Mouse (Mus musculus) left cerebral cortex, postnatal 4 days (tissue): ENCODE results near the gene Smad1. TPM values are rescaled to one million over a fixed set of nuclear protein-coding genes. Genes with fewer than 3 reads are reported as not detected.
"Not testable (repeated sequence)": the region's sequence is repeated elsewhere in the genome, so short reads cannot be mapped to it uniquely, and the experiment has no call there.

ENCODE experiments used
- DNase-seq: peaks from one replicate; pipeline ENCODE4 v3.0.0-alpha.2; 2022
- intact Hi-C: fragments of 180-260 bp; cut with DNase I; formaldehyde crosslinking; loops from one replicate; pipeline ENCODE4 v1.15.1; 2025
- total RNA-seq, 2 experiments: library from RNA; stranded (reverse); gene quantifications; 2 replicates each; pipeline ENCODE4 v1.2.3; 2021

Smad1 gene
- 10 to 100 TPM; 56.5 to 60.8 TPM for total RNA-seq

DNA sequence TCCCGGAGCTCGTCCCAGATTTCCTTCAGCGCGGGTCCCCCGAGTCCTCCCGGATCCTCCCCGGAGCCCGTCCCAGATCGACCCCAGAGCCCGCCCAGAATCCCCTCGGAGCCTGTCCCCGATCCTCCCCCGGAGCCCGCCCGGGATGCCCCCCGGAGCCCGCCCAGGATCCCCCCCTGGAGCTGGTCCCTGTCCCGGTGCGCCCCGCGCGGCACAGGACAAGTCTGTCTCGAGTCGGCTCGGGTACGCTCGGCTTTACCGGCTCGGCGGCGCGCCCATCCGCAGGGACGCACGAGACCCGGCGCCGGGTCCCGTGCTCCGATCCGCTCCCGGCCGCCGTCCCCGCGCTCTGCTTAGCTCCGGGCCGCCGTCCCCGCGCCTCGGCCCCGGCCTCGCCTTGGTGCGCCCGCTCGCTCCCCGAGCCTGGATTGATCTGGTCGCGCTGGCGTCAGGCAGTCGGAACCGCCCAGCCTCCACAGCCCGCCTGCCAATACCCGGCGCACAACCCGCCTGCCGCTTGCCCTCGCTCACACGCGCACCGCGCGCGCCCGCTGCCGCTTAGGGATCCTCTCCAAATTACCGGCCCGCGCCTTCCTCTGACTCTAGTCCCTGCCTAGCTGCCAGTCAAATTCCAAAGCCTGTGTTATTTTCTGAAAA lies at the start of gene Smad1:
Gene Smad1 (minus strand): TSS at position 525 of the 657 bp plus-strand sequence.
- peak; percentile 96 for DNase-seq
- intact Hi-C loops = loop anchor here (5.0 to 10.0 kb wide), 3 partner anchors 47 to 186 kb away; partner anchors contain the start of gene Mmaa

GRCm38 (mm10) chr8:79447260-79447853 lies 48.0 kb upstream of the Smad1 start:
- intact Hi-C loops = no loop called here
- DNase-seq = no peak

DNA sequence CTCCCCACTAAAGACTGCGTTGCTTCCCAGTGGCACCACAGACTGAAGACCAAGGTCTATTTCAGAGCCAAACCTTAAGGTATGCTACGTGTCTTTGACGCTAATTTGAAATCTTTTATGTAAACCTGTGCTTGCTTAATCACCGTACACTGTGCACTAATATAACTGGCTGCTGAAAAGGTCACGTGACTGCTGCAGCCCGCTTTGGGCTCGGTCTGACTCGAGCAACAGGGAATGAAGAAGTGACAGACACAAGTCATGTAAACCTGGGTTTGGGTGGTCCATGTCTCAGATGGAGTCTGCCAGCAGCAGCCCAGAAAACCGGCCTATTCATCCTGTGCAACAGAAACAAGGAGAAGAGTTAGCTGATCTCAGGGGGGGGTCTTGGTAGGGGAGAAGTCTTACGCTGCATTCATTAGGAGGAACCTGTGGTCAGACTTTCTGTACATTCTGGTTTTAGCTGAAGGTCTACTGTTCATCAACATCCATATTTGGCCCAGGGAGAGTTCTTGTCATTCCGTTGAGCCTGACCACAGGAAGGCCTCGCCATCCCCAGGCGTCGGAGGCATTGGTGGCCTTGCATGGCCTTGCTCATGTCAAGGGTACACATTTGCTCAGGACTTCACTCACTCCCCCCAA lies 44.3 kb upstream of the Smad1 start:
- intact Hi-C loops = no loop called here
- DNase-seq = no peak

GRCm38 (mm10) chr8:79433953-79434500 lies 34.7 kb upstream of the Smad1 start:
- DNase-seq = peak; percentile 20

DNA sequence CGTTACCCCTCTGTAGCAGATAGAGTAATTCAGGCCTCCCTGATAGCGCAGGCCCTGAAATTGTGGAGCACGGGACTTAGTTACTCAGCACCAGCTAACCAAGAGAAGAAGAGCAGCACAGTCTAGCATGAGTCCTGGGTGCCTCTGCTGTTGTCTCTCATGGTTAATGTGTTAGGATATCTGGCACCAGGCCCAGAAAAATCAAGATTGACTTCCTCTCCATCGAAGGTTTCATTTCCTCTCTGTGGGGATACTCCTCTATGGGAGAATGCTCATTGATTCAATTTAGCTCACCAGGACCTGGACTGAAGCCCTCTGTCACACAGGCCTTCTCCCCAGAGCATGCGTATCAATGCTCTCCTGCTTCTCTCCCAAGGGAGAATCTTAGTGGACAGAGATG lies 15.6 kb upstream of the Smad1 start:
- DNase-seq = no peak
- intact Hi-C loops = no loop called here

More at GRCm38 (mm10) chr8:79433953-79434500, 34.7 kb upstream of the Smad1 start:
- intact Hi-C loops = no loop called here

GRCm38 (mm10) chr8:79410501-79410900 lies 11.2 kb upstream of the Smad1 start:
- no peak for DNase-seq
- intact Hi-C loops = no loop called here

DNA sequence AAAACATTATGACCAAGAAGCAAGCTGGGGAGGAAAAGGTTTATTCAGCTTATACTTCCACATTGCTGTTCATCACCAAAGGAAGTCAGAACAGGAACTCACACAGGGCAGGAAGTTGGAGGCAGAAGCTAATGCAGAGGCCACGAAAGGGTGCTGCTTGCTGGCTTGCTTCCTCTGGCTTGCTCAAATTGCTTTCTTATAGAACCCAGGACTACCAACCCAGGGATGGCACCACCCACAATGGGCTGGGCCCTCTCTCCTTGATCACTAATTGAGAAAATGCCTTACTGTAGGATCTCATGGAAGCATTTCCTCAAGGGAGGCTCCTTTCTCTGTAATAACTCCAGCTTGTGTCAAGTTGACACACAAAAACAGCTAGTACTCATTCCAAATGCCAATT lies 8.0 kb upstream of the Smad1 start:
- intact Hi-C loops, DNase-seq: not testable (repeated sequence)

GRCm38 (mm10) chr8:79404895-79405557 lies 5.7 kb upstream of the Smad1 start:
- DNase-seq = no peak
- intact Hi-C loops = no loop called here

- intact Hi-C loops = no loop called here
- DNase-seq = no peak
Observed at GRCm38 (mm10) chr8:79400671-79401070, 1.4 kb upstream of the Smad1 start.

DNA sequence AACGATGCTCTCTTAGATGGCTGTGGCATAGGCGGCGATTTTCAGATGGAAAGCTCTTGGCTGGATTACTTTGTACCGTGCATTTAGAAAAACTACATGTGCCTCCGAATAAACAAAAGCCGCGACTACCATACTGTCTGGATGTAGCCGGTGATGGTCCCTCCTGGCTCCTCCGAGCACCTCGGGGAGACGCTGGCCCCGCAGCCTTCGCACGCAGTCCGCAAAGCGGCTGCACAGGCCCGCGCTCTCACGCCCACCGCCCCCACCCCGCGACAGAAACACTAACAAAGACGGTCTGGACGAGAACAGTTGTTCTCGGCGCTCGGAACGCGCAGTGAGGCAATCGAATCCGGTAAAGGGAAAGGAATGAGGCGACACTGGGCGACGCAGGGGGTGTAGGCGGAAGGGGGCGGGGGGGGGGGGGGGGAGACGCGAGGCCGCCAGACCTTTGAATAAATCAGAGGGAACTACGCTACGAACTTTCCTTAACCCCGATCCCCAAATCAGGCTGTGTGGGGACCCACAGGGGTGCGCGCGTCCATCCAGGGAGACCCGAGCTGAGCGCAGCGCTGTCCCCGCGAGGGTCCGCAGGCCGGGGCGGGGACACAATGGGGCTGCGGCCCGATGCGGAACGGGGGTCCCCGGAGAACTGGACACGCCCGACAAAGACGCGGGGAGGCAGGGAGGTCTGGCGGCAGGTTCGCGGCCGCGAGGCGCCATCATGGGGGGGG lies 902 bp downstream of the Smad1 start:
- intact Hi-C loops = loop anchor here (5.0 to 10.0 kb wide), 3 partner anchors 46 to 186 kb away; partner anchors contain the start of gene Mmaa

GRCm38 (mm10) chr8:79397705-79398250 lies 1.5 kb downstream of the Smad1 start:
- intact Hi-C loops = loop anchor here (5.0 to 10.0 kb wide), 3 partner anchors 45 to 187 kb away; partner anchors contain the start of gene Mmaa
- DNase-seq = no peak

More for the DNA sequence above, 902 bp downstream of the Smad1 start:
- peak; percentile 55 for DNase-seq

DNA sequence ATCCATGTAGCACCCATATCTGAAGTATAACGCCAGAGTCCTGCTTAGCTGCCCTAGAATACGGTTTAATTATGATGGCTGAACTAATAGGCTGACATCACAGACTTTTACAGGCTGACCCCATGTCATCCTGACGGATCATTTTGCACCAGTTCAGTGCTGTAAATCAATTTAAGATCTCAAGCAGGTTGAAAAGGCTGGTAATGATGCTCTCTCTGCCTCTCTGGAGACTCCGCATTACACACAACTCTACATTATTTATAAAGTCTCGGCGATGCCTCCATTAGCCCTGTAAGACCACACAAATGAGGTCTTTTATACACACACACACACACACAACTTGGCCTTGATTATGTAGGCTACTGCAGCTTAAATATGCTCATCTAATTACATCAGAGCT lies 2.4 kb downstream of the Smad1 start:
- no peak for DNase-seq
- intact Hi-C loops = loop anchor here (5.0 to 10.0 kb wide), 3 partner anchors 45 to 188 kb away; partner anchors contain the start of gene Mmaa

GRCm38 (mm10) chr8:79394009-79394408 lies 5.3 kb downstream of the Smad1 start:
- DNase-seq = no peak
- intact Hi-C loops = loop anchor here (10.0 kb wide), 2 partner anchors 99 to 191 kb away; partner anchors contain the start of gene Mmaa

DNA sequence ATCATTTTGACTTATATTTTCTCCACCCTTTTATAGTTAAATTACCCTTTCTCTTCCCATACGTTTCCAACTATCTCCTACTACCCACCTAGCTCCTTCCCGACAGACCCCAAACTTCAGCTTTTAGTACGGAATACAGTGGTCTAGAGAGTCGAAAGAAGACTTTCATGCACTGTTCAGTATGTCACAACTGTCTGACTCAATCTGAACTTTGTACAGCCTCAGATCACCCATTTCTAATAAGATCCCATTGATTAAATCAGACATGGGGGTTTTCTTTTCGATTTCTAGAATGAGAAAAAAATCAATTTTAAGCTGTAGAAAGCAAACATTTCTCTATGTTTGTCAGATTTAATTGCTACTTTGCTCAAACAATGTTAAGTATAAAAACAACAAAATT lies 6.1 kb downstream of the Smad1 start:
- intact Hi-C loops = loop anchor here (10.0 kb wide), 2 partner anchors 98 to 192 kb away; partner anchors contain the start of gene Mmaa
- no peak for DNase-seq

DNA sequence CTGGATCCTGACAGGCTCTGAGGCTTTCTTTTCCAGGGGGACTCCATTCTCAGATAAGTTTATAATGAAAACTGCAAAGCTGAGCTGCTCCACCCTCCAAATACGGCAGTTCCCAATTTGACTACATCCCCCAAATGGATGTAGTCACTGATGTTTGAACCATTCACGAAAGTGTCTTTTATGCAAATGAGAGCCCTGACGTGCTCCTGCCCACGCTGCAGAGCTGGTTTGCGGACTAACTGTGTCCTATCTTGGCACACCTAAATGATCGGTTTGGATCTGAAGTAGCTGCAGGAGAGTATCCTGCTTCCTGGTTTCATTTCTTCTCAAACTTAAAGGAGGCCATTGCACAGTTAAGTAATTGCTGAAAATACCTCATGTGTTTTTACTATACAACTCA lies 6.7 kb downstream of the Smad1 start:
- intact Hi-C loops = loop anchor here (10.0 kb wide), 2 partner anchors 98 to 192 kb away; partner anchors contain the start of gene Mmaa

GRCm38 (mm10) chr8:79391454-79391853 lies 7.9 kb downstream of the Smad1 start:
- DNase-seq = no peak
- intact Hi-C loops = loop anchor here (10.0 kb wide), 2 partner anchors 97 to 193 kb away; partner anchors contain the start of gene Mmaa

More for the DNA sequence above, 6.7 kb downstream of the Smad1 start:
- no peak for DNase-seq

DNA sequence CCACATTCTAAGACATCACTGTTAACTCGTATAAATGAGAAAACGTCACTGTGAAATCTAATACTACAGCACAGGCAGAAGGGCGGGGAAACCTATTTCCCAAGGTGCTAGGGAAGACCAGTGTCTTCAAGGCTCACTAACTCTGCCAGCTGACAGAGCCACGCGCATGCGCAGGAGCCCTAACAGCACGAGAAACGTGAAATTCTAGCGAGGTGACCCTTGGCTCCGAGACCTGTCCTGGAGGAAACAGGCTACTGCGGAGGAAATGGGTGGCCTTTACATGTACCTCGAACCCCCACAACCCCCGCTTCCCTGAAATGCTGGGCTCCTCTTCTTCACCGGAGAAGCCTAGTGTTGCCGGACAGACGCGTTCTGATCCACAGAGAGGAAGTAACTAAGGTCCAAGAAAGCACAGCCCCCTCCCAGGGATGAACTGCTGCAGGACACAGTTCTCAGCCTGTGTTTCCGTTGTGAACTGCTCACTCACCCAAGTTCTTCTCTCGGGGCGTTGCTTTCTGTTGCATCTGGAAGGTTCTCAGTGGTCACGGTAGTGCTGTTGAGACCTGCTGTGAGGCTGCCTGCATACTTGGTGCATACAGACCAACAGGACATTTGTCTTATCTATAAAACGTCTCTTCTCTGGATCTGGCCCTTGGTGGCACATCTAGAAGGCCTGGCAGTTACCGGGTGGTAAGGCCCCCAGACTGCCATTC lies 10.1 kb downstream of the Smad1 start:
- intact Hi-C loops = no loop called here
- DNase-seq = no peak

DNA sequence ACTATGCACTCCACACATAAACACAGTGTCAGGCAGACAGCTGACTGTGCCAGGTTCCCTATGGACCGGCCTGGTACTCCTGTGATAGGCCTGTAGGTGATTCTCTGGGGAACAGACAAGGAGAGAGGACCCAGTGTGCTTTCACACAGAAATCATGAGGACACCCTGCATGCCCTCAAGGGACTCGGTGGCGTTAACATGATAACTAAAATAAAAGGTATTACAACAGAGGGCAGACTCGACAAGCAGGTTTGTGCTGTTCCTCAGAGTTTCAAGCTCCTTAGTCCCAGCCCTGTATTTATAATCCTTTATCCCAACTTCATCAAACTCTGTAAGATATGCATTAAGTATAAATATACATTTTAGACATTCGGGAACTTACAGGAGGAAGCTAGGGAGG lies 12.5 kb downstream of the Smad1 start:
- intact Hi-C loops = no loop called here
- DNase-seq = no peak

DNA sequence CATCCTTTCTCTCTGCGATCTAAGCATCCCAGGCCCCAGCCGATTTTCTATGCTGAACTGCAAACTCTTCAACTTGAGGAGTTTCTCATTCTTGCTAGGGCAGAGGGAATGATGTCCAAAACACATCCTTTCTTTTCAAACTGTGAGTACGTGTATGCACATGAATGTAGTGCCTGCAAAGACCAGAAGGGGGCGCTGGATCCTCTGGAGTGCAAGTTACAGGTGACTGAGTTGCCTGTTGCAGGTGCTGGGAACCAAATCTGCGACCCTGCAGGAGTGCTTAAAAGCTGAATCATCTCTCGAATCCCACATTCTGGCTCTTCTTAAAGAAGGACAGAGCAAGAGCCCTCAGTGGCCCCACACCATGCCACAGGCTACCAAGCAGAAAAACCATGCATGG lies 13.0 kb downstream of the Smad1 start:
- no peak for DNase-seq
- intact Hi-C loops = no loop called here
